Mouse (Mus musculus) hindbrain, embryonic 15.5 days (tissue): ENCODE results near the gene Rnd2. TPM values are rescaled to one million over a fixed set of nuclear protein-coding genes. Genes with fewer than 3 reads are reported as not detected.

Source experiments
- ATAC-seq: fragments of 200-750 bp; cut with Nextera tagmentation; 2 replicates; pipeline ENCODE4 v1.8.0; 2017; ENCODE audit warnings: low read depth, moderate number of reproducible peaks, moderate TSS enrichment; ENCODE audit not compliant: low FRiP score
- H3K27ac ChIP-seq: fragments of 300-500 bp; sonication (generic); replicated peaks from 2 replicates; pipeline ENCODE4 v1.5.1; 2015; ENCODE audit warnings: mild to moderate bottlenecking, inconsistent platforms
- H3K27me3 ChIP-seq: fragments of 300-500 bp; sonication (generic); 2 replicates; pipeline ENCODE4 v1.6.1; 2015; ENCODE audit warnings: control low read depth, inconsistent platforms
- H3K36me3 ChIP-seq: fragments of 300-500 bp; sonication (generic); 2 replicates; pipeline ENCODE4 v1.6.1; 2015; ENCODE audit warnings: control low read depth, inconsistent platforms
- H3K4me1 ChIP-seq: fragments of 300-500 bp; sonication (generic); replicated peaks from 2 replicates; pipeline ENCODE4 v1.6.1; 2015; ENCODE audit warnings: control low read depth, inconsistent platforms
- H3K4me2 ChIP-seq: fragments of 300-500 bp; sonication (generic); 2 replicates; pipeline ENCODE4 v1.6.1; 2015; ENCODE audit warnings: moderate library complexity, mild to moderate bottlenecking, inconsistent platforms
- H3K4me3 ChIP-seq: fragments of 300-500 bp; sonication (generic); 2 replicates; pipeline ENCODE4 v1.5.1; 2015; ENCODE audit warnings: mild to moderate bottlenecking, inconsistent platforms
- H3K9ac ChIP-seq: fragments of 300-500 bp; sonication (generic); 2 replicates; pipeline ENCODE4 v1.6.1; 2015; ENCODE audit warnings: inconsistent platforms
- H3K9me3 ChIP-seq: fragments of 300-500 bp; sonication (generic); 2 replicates; pipeline ENCODE4 v1.6.1; 2016; ENCODE audit warnings: control low read depth, inconsistent platforms
- WGBS: fragments of 180-500 bp; shearing (Covaris S2); methylation state at CpG from one replicate; pipeline ENCODE4 v1.1.7; 2015; 5-methylcytosine and 5-hydroxymethylcytosine counted together
- microRNA-seq: library from miRNA; unstranded; fragments of <30 nt; microRNA quantifications from one replicate; pipeline ENCODE4, GENCODE M21; 2016
- polyA plus RNA-seq: library from polyadenylated mRNA; unstranded; fragments of >200 nt; fragmentation: Nextera tagmentation; extraction: Ambion mirVana; gene quantifications from 2 replicates; pipeline ENCODE4 v1.2.1, GENCODE M21; 2015

Rnd2 gene
- polyA plus RNA-seq, 1 experiment from 2014 or later: 86.0 TPM

DNA sequence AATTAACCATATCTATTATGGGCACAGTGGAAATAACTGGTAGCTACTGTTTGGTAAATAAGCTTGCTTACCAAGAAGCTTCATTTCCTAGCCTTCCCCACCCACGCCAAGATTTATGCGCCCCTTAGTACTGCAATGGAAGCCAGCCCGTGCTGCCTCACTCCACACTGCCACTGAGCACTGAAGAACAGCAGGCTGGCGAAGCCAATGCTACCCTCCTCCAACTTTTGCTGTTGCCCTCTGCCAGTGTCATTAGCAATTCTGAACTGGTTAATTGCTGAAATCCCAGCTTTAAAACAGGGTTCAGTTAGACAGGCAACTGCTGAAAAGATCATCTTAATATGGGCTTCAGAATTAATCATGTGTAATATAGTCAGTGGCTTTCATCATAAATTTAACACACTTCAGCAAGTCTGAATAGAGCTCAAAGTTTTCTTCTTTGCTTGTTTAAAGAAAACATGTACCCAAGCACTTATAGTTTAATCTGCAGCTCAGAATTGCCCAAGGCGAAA, 41.5 kb downstream of the Rnd2 start:
- Histone ChIP-seq H3K27me3 (no peaks in the 10 kb centered on the region), H3K4me3 (no peak overlapping the region), H3K4me2 (no peak overlapping the region), H3K27ac (no peak overlapping the region), H3K4me1 (no peaks in the 10 kb centered on the region), H3K36me3 (no peaks in the 10 kb centered on the region), H3K9me3 (no peaks in the 10 kb centered on the region), H3K9ac (no peak overlapping the region)
- 74% methylated on average over 5 of the region's 5 CpGs for WGBS
- ATAC-seq: no peak

DNA sequence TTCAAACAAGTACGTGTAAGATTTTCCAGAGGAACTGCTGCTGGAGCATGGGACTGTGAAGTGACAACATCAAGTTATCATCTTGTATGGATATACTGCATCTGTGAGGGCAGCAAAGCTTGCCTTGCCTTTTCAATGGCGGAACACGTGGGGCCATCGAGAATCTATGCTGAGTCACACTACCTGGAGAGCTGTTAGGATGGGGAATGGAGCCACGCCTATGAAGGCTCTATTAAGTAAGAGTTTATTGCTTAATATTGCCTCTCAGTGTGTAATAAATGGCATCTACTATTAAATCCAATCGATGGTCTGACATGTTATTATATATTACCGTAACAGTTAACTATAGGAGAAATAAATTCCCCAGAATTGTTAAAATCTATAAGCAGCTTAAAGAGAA, 42.3 kb downstream of the Rnd2 start:
- no peak for ATAC-seq
- Histone ChIP-seq H3K9ac (no peak overlapping the region), H3K9me3 (no peaks in the 10 kb centered on the region), H3K4me2 (no peak overlapping the region), H3K27ac (no peak overlapping the region), H3K36me3 (no peaks in the 10 kb centered on the region), H3K4me3 (no peak overlapping the region), H3K4me1 (no peaks in the 10 kb centered on the region), H3K27me3 (no peaks in the 10 kb centered on the region)
- WGBS: 91% methylated on average over 7 of the region's 7 CpGs

DNA sequence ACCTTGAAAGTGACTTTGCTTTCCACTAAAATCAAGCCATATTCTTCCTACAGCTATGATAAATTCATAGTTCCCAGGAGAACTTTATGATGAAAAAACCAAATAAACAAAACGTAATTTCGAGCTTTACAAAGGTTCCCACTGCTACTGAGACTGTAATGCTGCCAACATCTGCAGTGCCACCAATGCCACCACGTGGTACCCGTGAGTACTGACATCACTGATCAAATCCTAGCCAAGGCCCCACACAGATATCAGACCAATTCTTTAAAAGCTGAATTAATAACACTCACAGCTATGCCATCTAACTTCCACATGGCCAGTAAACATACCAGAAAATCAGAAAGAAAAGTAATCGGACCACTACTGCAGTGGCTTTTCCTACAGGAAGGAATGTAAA, 54.1 kb downstream of the Rnd2 start:
- Histone ChIP-seq H3K27me3 (no peaks in the 10 kb centered on the region), H3K4me2 (no peak overlapping the region), H3K9me3 (no peaks in the 10 kb centered on the region), H3K4me1 (no peaks in the 10 kb centered on the region), H3K36me3 (no peaks in the 10 kb centered on the region), H3K4me3 (no peak overlapping the region), H3K9ac (no peak overlapping the region), H3K27ac (no peak overlapping the region)
- ATAC-seq: no peak
- WGBS: 74% methylated on average over 5 of the region's 5 CpGs

DNA sequence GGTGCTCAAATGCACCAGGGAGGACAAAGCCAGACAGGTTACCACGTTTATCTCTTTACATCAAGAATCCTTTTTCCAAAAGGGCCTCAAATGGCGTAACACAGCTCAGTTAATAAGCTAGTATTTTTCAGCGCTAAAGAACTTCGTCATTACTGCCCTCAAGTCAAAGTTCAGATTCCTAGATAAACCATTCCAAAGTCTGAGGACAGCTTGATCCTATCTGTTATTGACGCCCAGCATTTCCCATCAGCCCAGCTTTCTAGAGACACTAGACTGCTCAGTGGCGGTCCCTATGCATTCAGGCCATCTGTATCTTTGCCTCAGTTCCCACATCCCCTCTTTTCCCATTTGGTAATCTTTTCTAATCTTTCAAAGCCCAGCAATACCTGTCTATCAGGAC, 54.6 kb downstream of the Rnd2 start:
- no peak overlapping the region for H3K9ac ChIP-seq
- no peak overlapping the region for H3K4me2 ChIP-seq
- H3K36me3 ChIP-seq: no peaks in the 10 kb centered on the region
- no peak for ATAC-seq
- no peaks in the 10 kb centered on the region for H3K4me1 ChIP-seq
- WGBS: 89% methylated on average over 6 of the region's 6 CpGs
- H3K27me3 ChIP-seq: no peaks in the 10 kb centered on the region
- H3K27ac ChIP-seq: no peak overlapping the region
- H3K4me3 ChIP-seq: no peak overlapping the region
- no peaks in the 10 kb centered on the region for H3K9me3 ChIP-seq

Small RNA genes within 50 kb of the gene (microRNA-seq; reads per million reads assigned to microRNA genes)
- not detected for gene Mir6929

Other genes with a start within 250 kb of the Rnd2 start
- gene Ezh1, start 238.5 kb upstream of the Rnd2 start, polyA plus RNA-seq: 26.5 and 27.4 TPM in 2 replicates
- 96.5 and 98.8 TPM in 2 replicates for gene Ramp2, start 219.0 kb upstream of the Rnd2 start, polyA plus RNA-seq
- gene Vps25, start 211.3 kb upstream of the Rnd2 start, polyA plus RNA-seq: 118 and 124 TPM in 2 replicates
- 8.5 and 9.5 TPM in 2 replicates for gene Wnk4, start 204.4 kb upstream of the Rnd2 start, polyA plus RNA-seq
- 1.0 and 1.2 TPM in 2 replicates for gene Cntd1, start 186.0 kb upstream of the Rnd2 start, polyA plus RNA-seq
- 223 and 225 TPM in 2 replicates for gene Coa3, start 185.9 kb upstream of the Rnd2 start, polyA plus RNA-seq
- gene Becn1, start 162.7 kb upstream of the Rnd2 start, polyA plus RNA-seq: 173 and 175 TPM in 2 replicates
- gene Psme3, start 148.8 kb upstream of the Rnd2 start, polyA plus RNA-seq: 115 and 116 TPM in 2 replicates
- gene Aoc2, start 139.9 kb upstream of the Rnd2 start, polyA plus RNA-seq: 1.5 and 2.1 TPM in 2 replicates
- gene Aoc3, start 134.4 kb upstream of the Rnd2 start, polyA plus RNA-seq: 0.13 and 0.14 TPM in 2 replicates
- not detected in 2 replicates for gene G6pc, start 97.4 kb upstream of the Rnd2 start, polyA plus RNA-seq
- 88.8 and 92.0 TPM in 2 replicates for gene Aarsd1, start 47.4 kb upstream of the Rnd2 start, polyA plus RNA-seq
- 7.2 and 7.9 TPM in 2 replicates for gene Gm27029, start 40.2 kb upstream of the Rnd2 start, polyA plus RNA-seq
- 32.0 and 33.2 TPM in 2 replicates for gene Rundc1, start 39.9 kb upstream of the Rnd2 start, polyA plus RNA-seq
- gene Ptges3l, start 39.7 kb upstream of the Rnd2 start, polyA plus RNA-seq: 3.0 and 4.0 TPM in 2 replicates
- gene Rpl27, start 22.7 kb upstream of the Rnd2 start, polyA plus RNA-seq: 228 and 230 TPM in 2 replicates
- 4.3 and 5.2 TPM in 2 replicates for gene Ifi35, start 16.6 kb upstream of the Rnd2 start, polyA plus RNA-seq
- 123 and 135 TPM in 2 replicates for gene Vat1, start 1.2 kb downstream of the Rnd2 start, polyA plus RNA-seq
- gene Brca1, start 87.0 kb downstream of the Rnd2 start, polyA plus RNA-seq: 2.8 and 3.0 TPM in 2 replicates
- gene Nbr1, start 87.2 kb downstream of the Rnd2 start, polyA plus RNA-seq: 87.6 and 92.4 TPM in 2 replicates
- gene Tmem106a, start 117.2 kb downstream of the Rnd2 start, polyA plus RNA-seq: 5.0 and 5.3 TPM in 2 replicates
- not detected in 2 replicates for gene Gm11634, start 134.3 kb downstream of the Rnd2 start, polyA plus RNA-seq
- 17.9 and 19.8 TPM in 2 replicates for gene Rdm1, start 162.2 kb downstream of the Rnd2 start, polyA plus RNA-seq
- 5.6 and 7.6 TPM in 2 replicates for gene Arl4d, start 200.5 kb downstream of the Rnd2 start, polyA plus RNA-seq